Mouse (Mus musculus): ENCODE data around the gene Rpl23a. TPM values are rescaled to one million over a fixed set of nuclear protein-coding genes. Genes with fewer than 3 reads are reported as not detected.

Gene Rpl23a
- total and polyA plus RNA-seq, 3 experiments: 2,892 to 4,112 TPM; not detected in 1

Other genes starting within 250 kb of the Rpl23a start
- gene Phf12, start 200.8 kb downstream of the Rpl23a start, total RNA-seq (2012; rRNA removed): 19.2 and 20.7 TPM in 2 replicates
- gene Phf12, start 200.8 kb downstream of the Rpl23a start, polyA plus RNA-seq (2012; ENCODE audit: insufficient read depth in 1 of 2, insufficient read length in 2 of 2, low read depth in 1 of 2, low replicate concordance in 2 of 2, missing spikeins in 1 of 2): 10 to 100 TPM; 43.8 to 56.9 TPM
- 30.1 and 36.7 TPM in 2 replicates for gene Dhrs13, start 151.3 kb downstream of the Rpl23a start, total RNA-seq (2012; rRNA removed)
- 10 to 100 TPM in 1 of 2 experiments, not detected in 1; 27.9 TPM for gene Dhrs13, start 151.3 kb downstream of the Rpl23a start, polyA plus RNA-seq (2012; ENCODE audit: insufficient read depth in 1 of 2, insufficient read length in 2 of 2, low read depth in 1 of 2, low replicate concordance in 2 of 2, missing spikeins in 1 of 2)
- 0.08 TPM in 1 of 2 replicates, not detected in the other for gene Flot2, start 145.7 kb downstream of the Rpl23a start, total RNA-seq (2012; rRNA removed)
- gene Flot2, start 145.7 kb downstream of the Rpl23a start, polyA plus RNA-seq (2012; ENCODE audit: insufficient read depth in 1 of 2, insufficient read length in 2 of 2, low read depth in 1 of 2, low replicate concordance in 2 of 2, missing spikeins in 1 of 2): under 1 TPM in 1 of 2 experiments, not detected in 1; 0.15 TPM
- 39.6 and 43.5 TPM in 2 replicates for gene Eral1, start 103.2 kb downstream of the Rpl23a start, total RNA-seq (2012; rRNA removed)
- gene Eral1, start 103.2 kb downstream of the Rpl23a start, polyA plus RNA-seq (2012; ENCODE audit: insufficient read depth in 1 of 2, insufficient read length in 2 of 2, low read depth in 1 of 2, low replicate concordance in 2 of 2, missing spikeins in 1 of 2): 10 to 100 TPM in 1 of 2 experiments, not detected in 1; 38.4 TPM
- 2.4 and 2.5 TPM in 2 replicates for gene Fam222b, start 88.9 kb downstream of the Rpl23a start, total RNA-seq (2012; rRNA removed)
- gene Fam222b, start 88.9 kb downstream of the Rpl23a start, polyA plus RNA-seq (2012; ENCODE audit: insufficient read depth in 1 of 2, insufficient read length in 2 of 2, low read depth in 1 of 2, low replicate concordance in 2 of 2, missing spikeins in 1 of 2): 1 to 10 TPM in 1 of 2 experiments, not detected in 1; 8.1 TPM
- gene Traf4, start 18.0 kb downstream of the Rpl23a start, total RNA-seq (2012; rRNA removed): 21.0 and 42.0 TPM in 2 replicates
- 10 to 100 TPM in 1 of 2 experiments, not detected in 1; 34.4 TPM for gene Traf4, start 18.0 kb downstream of the Rpl23a start, polyA plus RNA-seq (2012; ENCODE audit: insufficient read depth in 1 of 2, insufficient read length in 2 of 2, low read depth in 1 of 2, low replicate concordance in 2 of 2, missing spikeins in 1 of 2)
- 6.0 and 7.5 TPM in 2 replicates for gene Nek8, start 6.9 kb downstream of the Rpl23a start, total RNA-seq (2012; rRNA removed)
- gene Nek8, start 6.9 kb downstream of the Rpl23a start, polyA plus RNA-seq (2012; ENCODE audit: insufficient read depth in 1 of 2, insufficient read length in 2 of 2, low read depth in 1 of 2, low replicate concordance in 2 of 2, missing spikeins in 1 of 2): 10 to 100 TPM in 1 of 2 experiments, not detected in 1; 10.1 TPM
- 16.2 and 28.3 TPM in 2 replicates for gene Tlcd1, start 6.9 kb downstream of the Rpl23a start, total RNA-seq (2012; rRNA removed)
- gene Tlcd1, start 6.9 kb downstream of the Rpl23a start, polyA plus RNA-seq (2012; ENCODE audit: insufficient read depth in 1 of 2, insufficient read length in 2 of 2, low read depth in 1 of 2, low replicate concordance in 2 of 2, missing spikeins in 1 of 2): 10 to 100 TPM in 1 of 2 experiments, not detected in 1; 23.3 TPM
- gene Rab34, start 4.8 kb upstream of the Rpl23a start, total RNA-seq (2012; rRNA removed): 20.8 TPM in 2 replicates
- gene Rab34, start 4.8 kb upstream of the Rpl23a start, polyA plus RNA-seq (2012; ENCODE audit: insufficient read depth in 1 of 2, insufficient read length in 2 of 2, low read depth in 1 of 2, low replicate concordance in 2 of 2, missing spikeins in 1 of 2): 10 to 100 TPM in 1 of 2 experiments, not detected in 1; 42.9 TPM
- gene Proca1, start 9.8 kb upstream of the Rpl23a start, total RNA-seq (2012; rRNA removed): 0.15 and 0.16 TPM in 2 replicates
- gene Proca1, start 9.8 kb upstream of the Rpl23a start, polyA plus RNA-seq (2012; ENCODE audit: insufficient read depth in 1 of 2, insufficient read length in 2 of 2, low read depth in 1 of 2, low replicate concordance in 2 of 2, missing spikeins in 1 of 2): under 1 TPM in 1 of 2 experiments, not detected in 1; 0.54 TPM
- gene Sdf2, start 62.2 kb upstream of the Rpl23a start, total RNA-seq (2012; rRNA removed): 75.5 and 81.4 TPM in 2 replicates
- 10 to 100 TPM in 1 of 2 experiments, not detected in 1; 68.1 TPM for gene Sdf2, start 62.2 kb upstream of the Rpl23a start, polyA plus RNA-seq (2012; ENCODE audit: insufficient read depth in 1 of 2, insufficient read length in 2 of 2, low read depth in 1 of 2, low replicate concordance in 2 of 2, missing spikeins in 1 of 2)
- 39.6 and 40.3 TPM in 2 replicates for gene Supt6, start 62.4 kb upstream of the Rpl23a start, total RNA-seq (2012; rRNA removed)
- gene Supt6, start 62.4 kb upstream of the Rpl23a start, polyA plus RNA-seq (2012; ENCODE audit: insufficient read depth in 1 of 2, insufficient read length in 2 of 2, low read depth in 1 of 2, low replicate concordance in 2 of 2, missing spikeins in 1 of 2): 10 to 100 TPM; 59.8 to 93.2 TPM
- gene 2610507B11Rik, start 78.2 kb upstream of the Rpl23a start, total RNA-seq (2012; rRNA removed): 80.5 and 85.9 TPM in 2 replicates
- gene 2610507B11Rik, start 78.2 kb upstream of the Rpl23a start, polyA plus RNA-seq (2012; ENCODE audit: insufficient read depth in 1 of 2, insufficient read length in 2 of 2, low read depth in 1 of 2, low replicate concordance in 2 of 2, missing spikeins in 1 of 2): 10 to 100 TPM; 75.8 to 77.6 TPM
- gene BC030499, start 107.3 kb upstream of the Rpl23a start, total RNA-seq (2012; rRNA removed): 0.73 and 1.6 TPM in 2 replicates
- gene BC030499, start 107.3 kb upstream of the Rpl23a start, polyA plus RNA-seq (2012; ENCODE audit: insufficient read depth in 1 of 2, insufficient read length in 2 of 2, low read depth in 1 of 2, low replicate concordance in 2 of 2, missing spikeins in 1 of 2): 1 to 10 TPM in 1 of 2 experiments, not detected in 1; 1.1 TPM
- 40.1 and 50.9 TPM in 2 replicates for gene Spag5, start 117.9 kb upstream of the Rpl23a start, total RNA-seq (2012; rRNA removed)
- gene Spag5, start 117.9 kb upstream of the Rpl23a start, polyA plus RNA-seq (2012; ENCODE audit: insufficient read depth in 1 of 2, insufficient read length in 2 of 2, low read depth in 1 of 2, low replicate concordance in 2 of 2, missing spikeins in 1 of 2): 100 to 1,000 TPM in 1 of 2 experiments, 10 to 100 TPM in 1; 77.5 to 274 TPM
- 3.0 and 4.0 TPM in 2 replicates for gene Aldoc, start 139.4 kb upstream of the Rpl23a start, total RNA-seq (2012; rRNA removed)
- 1 to 10 TPM in 1 of 2 experiments, not detected in 1; 8.1 TPM for gene Aldoc, start 139.4 kb upstream of the Rpl23a start, polyA plus RNA-seq (2012; ENCODE audit: insufficient read depth in 1 of 2, insufficient read length in 2 of 2, low read depth in 1 of 2, low replicate concordance in 2 of 2, missing spikeins in 1 of 2)
- 27.6 and 28.5 TPM in 2 replicates for gene Pigs, start 144.8 kb upstream of the Rpl23a start, total RNA-seq (2012; rRNA removed)
- 10 to 100 TPM; 51.2 to 97.1 TPM for gene Pigs, start 144.8 kb upstream of the Rpl23a start, polyA plus RNA-seq (2012; ENCODE audit: insufficient read depth in 1 of 2, insufficient read length in 2 of 2, low read depth in 1 of 2, low replicate concordance in 2 of 2, missing spikeins in 1 of 2)
- 61.7 and 63.0 TPM in 2 replicates for gene Unc119, start 159.9 kb upstream of the Rpl23a start, total RNA-seq (2012; rRNA removed)
- 100 to 1,000 TPM in 1 of 2 experiments, not detected in 1; 140 TPM for gene Unc119, start 159.9 kb upstream of the Rpl23a start, polyA plus RNA-seq (2012; ENCODE audit: insufficient read depth in 1 of 2, insufficient read length in 2 of 2, low read depth in 1 of 2, low replicate concordance in 2 of 2, missing spikeins in 1 of 2)
- gene Foxn1, start 203.0 kb upstream of the Rpl23a start, total RNA-seq (2012; rRNA removed): not detected in 2 replicates
- not detected for gene Foxn1, start 203.0 kb upstream of the Rpl23a start, polyA plus RNA-seq (2012; ENCODE audit: insufficient read depth in 1 of 2, insufficient read length in 2 of 2, low read depth in 1 of 2, low replicate concordance in 2 of 2, missing spikeins in 1 of 2)
- gene Slc13a2, start 238.6 kb upstream of the Rpl23a start, total RNA-seq (2012; rRNA removed): not detected in 2 replicates
- gene Slc13a2, start 238.6 kb upstream of the Rpl23a start, polyA plus RNA-seq (2012; ENCODE audit: insufficient read depth in 1 of 2, insufficient read length in 2 of 2, low read depth in 1 of 2, low replicate concordance in 2 of 2, missing spikeins in 1 of 2): not detected